Mouse (Mus musculus): ENCODE results near the gene Btg4. TPM values are rescaled to one million over a fixed set of nuclear protein-coding genes. Genes with fewer than 3 reads are reported as not detected.

Gene Btg4
- polyA plus RNA-seq (2014; fragmentation: Nextera tagmentation; extraction: Ambion mirVana): not detected in 2 replicates

DNA sequence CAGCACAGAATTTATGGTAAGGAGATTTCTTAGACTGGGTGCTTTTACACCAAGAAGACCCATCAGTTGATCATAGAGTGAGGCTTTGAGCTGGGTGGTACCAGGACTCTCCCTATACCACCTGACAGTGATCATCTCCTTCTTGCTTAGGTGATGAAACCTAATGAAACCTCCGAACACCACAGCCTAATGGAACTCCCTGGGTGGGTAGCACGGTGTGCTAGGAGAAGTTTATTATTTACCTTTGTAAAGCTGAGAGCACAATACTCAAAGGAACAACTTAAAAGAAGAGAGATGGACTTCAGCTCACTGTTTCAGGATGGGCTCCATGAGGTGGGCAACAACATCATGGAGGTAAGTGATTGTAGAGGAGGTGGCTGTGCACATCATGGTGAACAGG lies at the start of gene Btg4:
Gene Btg4 (plus strand): TSS at position 301 of the 400 bp plus-strand sequence.
- ATAC-seq (ENCODE audit: insufficient read depth) (no peak), DNase-seq (no peak)
- 79% methylated on average over 2 of the region's 2 CpGs for WGBS
- H3K9ac ChIP-seq: no peak within 1 kb of the TSS
- H3K36me3 ChIP-seq (ENCODE audit: insufficient read depth): no peaks in the 10 kb centered on the region
- no peaks in the 10 kb centered on the region for H3K27me3 ChIP-seq (ENCODE audit: insufficient read depth, low read length)
- H3K4me1 ChIP-seq (ENCODE audit: insufficient read depth): no peaks in the 10 kb centered on the region
- no peaks in the 10 kb centered on the region for H3K9me3 ChIP-seq (ENCODE audit: low read depth, low read length)
- no peak within 1 kb of the TSS for H3K27ac ChIP-seq (ENCODE audit: low read depth)
- no peak for TF ChIP-seq CTCF (IDR thresholded peaks at IDR 0.05; ENCODE audit: low read depth)
- H3K4me3 ChIP-seq (ENCODE audit: low read depth, low read length): no peak within 1 kb of the TSS
- no peak within 1 kb of the TSS for H3K4me2 ChIP-seq

DNA sequence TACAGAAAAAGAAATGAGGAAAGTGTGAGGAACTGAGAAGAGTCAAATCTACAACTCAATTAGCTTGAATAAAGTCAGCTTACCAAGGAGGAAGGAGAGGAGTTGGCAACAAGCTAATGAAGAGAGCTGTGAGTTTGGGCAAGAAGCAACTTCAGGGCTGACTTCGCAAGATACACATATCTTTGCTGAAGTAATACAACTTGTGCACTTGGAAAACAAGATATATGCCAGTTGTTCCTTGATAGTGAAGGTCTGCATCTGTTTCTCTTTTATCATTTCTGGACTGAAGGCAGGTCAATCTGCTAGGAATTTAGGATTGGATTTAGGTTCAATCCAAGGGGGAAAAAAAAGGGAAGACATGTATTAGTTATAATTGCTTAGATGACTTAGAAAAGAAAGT lies 47.1 kb upstream of the Btg4 start:
- no peak overlapping the region for H3K9ac ChIP-seq
- TF ChIP-seq CTCF (IDR thresholded peaks at IDR 0.05; ENCODE audit: low read depth): no peak
- 82% methylated on average over 1 of the region's 1 CpGs for WGBS
- DNase-seq (no peak), ATAC-seq (ENCODE audit: insufficient read depth) (no peak)
- H3K4me2 ChIP-seq: no peak overlapping the region
- no peaks in the 10 kb centered on the region for H3K27me3 ChIP-seq (ENCODE audit: insufficient read depth, low read length)
- no peaks in the 10 kb centered on the region for H3K4me1 ChIP-seq (ENCODE audit: insufficient read depth)
- H3K9me3 ChIP-seq (ENCODE audit: low read depth, low read length): no peaks in the 10 kb centered on the region
- no peak overlapping the region for H3K27ac ChIP-seq (ENCODE audit: low read depth)
- H3K4me3 ChIP-seq (ENCODE audit: low read depth, low read length): no peak overlapping the region
- H3K36me3 ChIP-seq (ENCODE audit: insufficient read depth): no peaks in the 10 kb centered on the region

DNA sequence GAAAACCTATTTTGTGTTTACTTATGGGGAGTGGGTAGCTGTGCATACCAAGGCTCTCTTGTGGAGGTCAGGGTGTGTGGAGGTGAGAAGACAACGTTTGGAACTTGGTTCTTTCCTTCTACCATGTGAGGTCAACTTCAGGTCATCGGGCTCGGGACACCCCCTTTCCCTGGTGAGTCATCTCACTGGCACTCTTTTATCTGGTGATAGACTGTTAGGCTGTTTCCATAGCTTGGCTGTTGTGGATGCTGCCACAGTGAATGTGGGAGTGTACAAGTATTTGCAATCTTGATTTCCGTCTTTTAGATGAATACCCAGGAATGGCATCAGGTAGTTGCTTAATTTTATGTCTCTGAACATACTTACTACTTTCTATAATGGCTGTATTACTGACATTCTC lies 45.0 kb upstream of the Btg4 start:
- no peak for ATAC-seq (ENCODE audit: insufficient read depth)
- H3K4me1 ChIP-seq (ENCODE audit: insufficient read depth): no peaks in the 10 kb centered on the region
- no peaks in the 10 kb centered on the region for H3K36me3 ChIP-seq (ENCODE audit: insufficient read depth)
- DNase-seq: no peak
- H3K9me3 ChIP-seq (ENCODE audit: low read depth, low read length): no peaks in the 10 kb centered on the region
- WGBS: 27% methylated on average over 4 of the region's 4 CpGs
- H3K27ac ChIP-seq (ENCODE audit: low read depth): no peak overlapping the region
- H3K4me2 ChIP-seq: no peak overlapping the region
- no peak for TF ChIP-seq CTCF (IDR thresholded peaks at IDR 0.05; ENCODE audit: low read depth)
- no peaks in the 10 kb centered on the region for H3K27me3 ChIP-seq (ENCODE audit: insufficient read depth, low read length)
- no peak overlapping the region for H3K4me3 ChIP-seq (ENCODE audit: low read depth, low read length)
- no peak overlapping the region for H3K9ac ChIP-seq

DNA sequence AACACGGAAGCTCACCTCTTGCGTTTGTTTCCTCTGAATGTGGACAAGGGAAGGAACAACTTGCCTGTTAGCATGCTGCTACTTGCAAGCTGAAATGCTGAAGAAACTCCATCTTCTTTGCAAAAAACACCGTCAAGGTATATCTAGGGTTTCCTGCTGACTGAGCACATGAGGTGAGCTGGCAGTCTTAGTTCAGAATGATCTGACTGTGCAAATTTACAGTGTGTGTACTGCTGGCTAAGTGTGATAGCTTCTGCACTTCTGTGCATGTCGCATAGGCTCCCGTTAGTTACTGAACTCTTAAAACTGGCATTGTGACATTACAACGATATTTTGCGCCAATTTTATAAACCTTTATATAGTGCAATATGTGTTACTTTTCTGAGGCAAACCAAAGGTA lies 41.0 kb upstream of the Btg4 start:
- no peak for TF ChIP-seq CTCF (IDR thresholded peaks at IDR 0.05; ENCODE audit: low read depth)
- H3K4me2 ChIP-seq: no peak overlapping the region
- WGBS: 68% methylated on average over 7 of the region's 7 CpGs
- no peak overlapping the region for H3K9ac ChIP-seq
- ATAC-seq (ENCODE audit: insufficient read depth): no peak
- DNase-seq: no peak
- H3K36me3 ChIP-seq (ENCODE audit: insufficient read depth): no peaks in the 10 kb centered on the region
- H3K4me3 ChIP-seq (ENCODE audit: low read depth, low read length): no peak overlapping the region
- H3K9me3 ChIP-seq (ENCODE audit: low read depth, low read length): no peaks in the 10 kb centered on the region
- no peaks in the 10 kb centered on the region for H3K27me3 ChIP-seq (ENCODE audit: insufficient read depth, low read length)
- no peaks in the 10 kb centered on the region for H3K4me1 ChIP-seq (ENCODE audit: insufficient read depth)
- H3K27ac ChIP-seq (ENCODE audit: low read depth): no peak overlapping the region

DNA sequence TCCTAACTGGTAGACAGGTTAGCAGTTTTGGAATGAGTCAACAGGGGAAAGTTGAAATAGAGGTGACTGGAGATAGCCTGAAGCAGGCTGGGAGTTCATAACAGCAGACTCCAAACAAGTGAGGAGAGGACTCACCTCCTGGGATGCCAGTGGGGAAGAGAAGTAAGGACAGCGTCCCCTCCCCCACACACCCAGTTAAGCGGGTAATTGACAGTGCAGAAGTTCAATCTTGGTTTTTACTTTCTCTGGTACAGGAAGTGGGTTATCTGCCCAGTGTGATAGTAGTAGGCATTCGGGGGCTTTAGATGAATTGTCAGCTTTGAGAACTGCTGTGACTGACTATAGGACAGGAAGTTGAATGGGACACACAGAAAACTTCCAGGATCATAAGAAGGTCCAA lies 40.4 kb upstream of the Btg4 start:
- Histone ChIP-seq H3K4me2 (no peak overlapping the region), H3K27me3 (ENCODE audit: insufficient read depth, low read length) (no peaks in the 10 kb centered on the region), H3K4me3 (ENCODE audit: low read depth, low read length) (no peak overlapping the region), H3K9me3 (ENCODE audit: low read depth, low read length) (no peaks in the 10 kb centered on the region), H3K36me3 (ENCODE audit: insufficient read depth) (no peaks in the 10 kb centered on the region), H3K4me1 (ENCODE audit: insufficient read depth) (no peaks in the 10 kb centered on the region), H3K27ac (ENCODE audit: low read depth) (no peak overlapping the region), H3K9ac (no peak overlapping the region)
- ATAC-seq (ENCODE audit: insufficient read depth) (no peak), DNase-seq (no peak)
- TF ChIP-seq CTCF (IDR thresholded peaks at IDR 0.05; ENCODE audit: low read depth): no peak
- 54% methylated on average over 3 of the region's 3 CpGs for WGBS

DNA sequence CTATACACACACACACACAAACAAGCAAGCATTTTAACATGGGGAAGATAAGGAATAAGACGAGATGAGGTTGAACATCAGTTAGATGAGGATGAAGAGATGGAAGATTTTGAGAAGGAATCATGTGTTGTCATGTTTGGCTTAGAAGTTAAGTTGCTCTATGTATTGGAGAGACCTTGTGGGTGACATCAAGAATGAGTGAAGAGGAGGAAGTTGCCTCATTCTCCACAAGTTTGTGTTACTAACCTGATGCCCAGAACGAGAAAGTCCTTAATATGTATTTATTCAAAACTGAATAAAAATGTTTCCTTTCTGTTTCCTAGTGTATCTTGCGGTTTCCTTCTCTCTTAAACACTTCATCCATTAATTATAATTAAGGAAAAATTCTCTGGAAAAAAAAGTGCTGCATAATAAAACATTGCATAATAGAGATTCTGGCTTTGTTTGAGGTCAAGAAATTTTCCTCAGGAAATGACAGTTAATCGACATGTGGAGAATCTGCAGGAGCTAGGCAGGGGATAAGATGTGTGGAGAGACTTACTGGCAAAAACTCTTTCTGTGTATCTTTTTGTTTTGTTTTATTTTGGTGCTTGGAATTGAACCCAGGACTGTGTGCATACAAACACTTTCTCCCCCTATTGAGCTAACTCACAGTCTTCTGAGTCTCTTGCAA lies 39.4 kb upstream of the Btg4 start:
- Histone ChIP-seq H3K4me1 (ENCODE audit: insufficient read depth) (no peaks in the 10 kb centered on the region), H3K27me3 (ENCODE audit: insufficient read depth, low read length) (no peaks in the 10 kb centered on the region), H3K9me3 (ENCODE audit: low read depth, low read length) (no peaks in the 10 kb centered on the region), H3K4me3 (ENCODE audit: low read depth, low read length) (no peak overlapping the region), H3K4me2 (no peak overlapping the region), H3K27ac (ENCODE audit: low read depth) (no peak overlapping the region), H3K36me3 (ENCODE audit: insufficient read depth) (no peaks in the 10 kb centered on the region), H3K9ac (no peak overlapping the region)
- TF ChIP-seq CTCF (IDR thresholded peaks at IDR 0.05; ENCODE audit: low read depth): no peak
- ATAC-seq (ENCODE audit: insufficient read depth): no peak
- DNase-seq: no peak
- WGBS: 69% methylated on average over 4 of the region's 4 CpGs

DNA sequence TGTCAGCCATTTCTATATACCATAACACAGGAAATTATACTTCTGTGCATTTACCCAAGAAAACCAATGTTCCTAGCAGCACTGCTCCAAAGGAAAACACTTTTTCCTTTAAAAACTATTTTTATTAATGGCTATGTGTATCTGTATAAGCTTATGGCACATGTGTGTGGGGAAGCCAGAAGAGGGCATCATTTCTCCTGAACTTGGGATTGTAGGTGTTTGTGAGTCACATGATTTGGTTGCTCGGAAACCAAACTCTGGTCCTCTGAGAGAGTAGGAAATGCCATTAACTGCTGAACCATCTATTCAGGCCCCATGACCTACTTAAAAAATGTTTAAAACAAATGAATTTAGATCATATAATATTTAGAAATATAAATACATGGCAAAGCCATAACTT lies 33.7 kb upstream of the Btg4 start:
- Histone ChIP-seq H3K27ac (ENCODE audit: low read depth) (no peak overlapping the region), H3K4me2 (no peak overlapping the region), H3K4me3 (ENCODE audit: low read depth, low read length) (no peak overlapping the region), H3K9me3 (ENCODE audit: low read depth, low read length) (no peaks in the 10 kb centered on the region), H3K27me3 (ENCODE audit: insufficient read depth, low read length) (peaks cover under 1% of the 10 kb centered on the region; the same call in 1 of the 2 replicates), H3K9ac (no peak overlapping the region), H3K4me1 (ENCODE audit: insufficient read depth) (no peaks in the 10 kb centered on the region), H3K36me3 (ENCODE audit: insufficient read depth) (no peaks in the 10 kb centered on the region)
- WGBS: 72% methylated on average over 1 of the region's 1 CpGs
- no peak for ATAC-seq (ENCODE audit: insufficient read depth)
- no peak for TF ChIP-seq CTCF (IDR thresholded peaks at IDR 0.05; ENCODE audit: low read depth)
- DNase-seq: no peak
